Mouse (Mus musculus): ENCODE measurements at regions not wholly inside any gene's neighbourhood (a gene's known extent, or its start where the extent isn't known, plus 50 kb on each side); places are given as distances from the start of the nearest gene placed in this dataset.

GRCm38 (mm10) chr10:118605156-118605821, 164.4 kb downstream of the Ifng start:
- H3K4me2 ChIP-seq, result no peak overlapping the region
- no peaks in the 10 kb centered on the region for H3K27me3 ChIP-seq
- 91% methylated on average over 10 of the region's 10 CpGs for WGBS
- H3K4me3 ChIP-seq (replicated peaks), result no peak overlapping the region
- no peaks in the 10 kb centered on the region for H3K36me3 ChIP-seq
- H3K9me3 ChIP-seq (replicated peaks), result no peaks in the 10 kb centered on the region
- no peaks in the 10 kb centered on the region for H3K4me1 ChIP-seq
- H3K9ac ChIP-seq, result no peak overlapping the region
- H3K27ac ChIP-seq, result no peak overlapping the region
- ATAC-seq (replicated peaks; ENCODE audit: low FRiP score), result no peak

GRCm38 (mm10) chr10:118607418-118607817, 166.6 kb downstream of the Ifng start:
- no peak for ATAC-seq (replicated peaks; ENCODE audit: low FRiP score)
- Histone ChIP-seq H3K4me1 (no peaks in the 10 kb centered on the region), H3K9me3 (replicated peaks) (no peaks in the 10 kb centered on the region), H3K27ac (no peak overlapping the region), H3K9ac (no peak overlapping the region), H3K4me3 (replicated peaks) (no peak overlapping the region), H3K4me2 (no peak overlapping the region), H3K36me3 (no peaks in the 10 kb centered on the region), H3K27me3 (no peaks in the 10 kb centered on the region)
- whole genome bisulfite sequencing, result 88% methylated on average over 1 of the region's 1 CpGs

GRCm38 (mm10) chr10:118608376-118609145, 167.7 kb downstream of the Ifng start:
- Histone ChIP-seq H3K36me3 (no peaks in the 10 kb centered on the region), H3K4me1 (no peaks in the 10 kb centered on the region), H3K9ac (no peak overlapping the region), H3K9me3 (replicated peaks) (no peaks in the 10 kb centered on the region), H3K4me2 (no peak overlapping the region), H3K27me3 (no peaks in the 10 kb centered on the region), H3K4me3 (replicated peaks) (no peak overlapping the region), H3K27ac (no peak overlapping the region)
- ATAC-seq (replicated peaks; ENCODE audit: low FRiP score), result no peak
- 44% methylated on average over 4 of the region's 4 CpGs for WGBS

GRCm38 (mm10) chr10:118609157-118609556, 168.3 kb downstream of the Ifng start:
- no peaks in the 10 kb centered on the region for H3K27me3 ChIP-seq
- no peaks in the 10 kb centered on the region for H3K9me3 ChIP-seq (replicated peaks)
- no peaks in the 10 kb centered on the region for H3K4me1 ChIP-seq
- no peaks in the 10 kb centered on the region for H3K36me3 ChIP-seq
- H3K4me2 ChIP-seq, result no peak overlapping the region
- H3K9ac ChIP-seq, result no peak overlapping the region
- 75% methylated on average over 4 of the region's 4 CpGs for WGBS
- no peak for ATAC-seq (replicated peaks; ENCODE audit: low FRiP score)
- no peak overlapping the region for H3K4me3 ChIP-seq (replicated peaks)
- no peak overlapping the region for H3K27ac ChIP-seq

- no peak for ATAC-seq (replicated peaks; ENCODE audit: low FRiP score)
- no peaks in the 10 kb centered on the region for H3K36me3 ChIP-seq
- H3K9me3 ChIP-seq (replicated peaks), result no peaks in the 10 kb centered on the region
- H3K27ac ChIP-seq, result no peak overlapping the region
- no peaks in the 10 kb centered on the region for H3K4me1 ChIP-seq
- no peak overlapping the region for H3K9ac ChIP-seq
- WGBS, result 85% methylated on average over 7 of the region's 7 CpGs
- no peak overlapping the region for H3K4me2 ChIP-seq
- H3K27me3 ChIP-seq, result no peaks in the 10 kb centered on the region
- no peak overlapping the region for H3K4me3 ChIP-seq (replicated peaks)
Observed at GRCm38 (mm10) chr10:118610868-118611461, 170.1 kb downstream of the Ifng start.

GRCm38 (mm10) chr10:118612091-118612490, 171.2 kb downstream of the Ifng start:
- Histone ChIP-seq H3K36me3 (no peaks in the 10 kb centered on the region), H3K27ac (no peak overlapping the region), H3K9me3 (replicated peaks) (no peaks in the 10 kb centered on the region), H3K9ac (no peak overlapping the region), H3K4me2 (no peak overlapping the region), H3K4me1 (no peaks in the 10 kb centered on the region), H3K27me3 (no peaks in the 10 kb centered on the region), H3K4me3 (replicated peaks) (no peak overlapping the region)
- WGBS, result 87% methylated on average over 7 of the region's 7 CpGs
- ATAC-seq (replicated peaks; ENCODE audit: low FRiP score), result no peak

- Histone ChIP-seq H3K4me3 (replicated peaks) (no peak overlapping the region), H3K9me3 (replicated peaks) (no peaks in the 10 kb centered on the region), H3K36me3 (no peaks in the 10 kb centered on the region), H3K27ac (no peak overlapping the region), H3K4me1 (no peaks in the 10 kb centered on the region), H3K9ac (no peak overlapping the region), H3K4me2 (no peak overlapping the region), H3K27me3 (no peaks in the 10 kb centered on the region)
- WGBS, result 75% methylated on average over 14 of the region's 14 CpGs
- no peak for ATAC-seq (replicated peaks; ENCODE audit: low FRiP score)
Observed at GRCm38 (mm10) chr10:118613056-118613695, 172.3 kb downstream of the Ifng start.

GRCm38 (mm10) chr10:118614251-118614865, 173.5 kb downstream of the Ifng start:
- H3K27me3 ChIP-seq, result no peaks in the 10 kb centered on the region
- H3K4me2 ChIP-seq, result no peak overlapping the region
- ATAC-seq (replicated peaks; ENCODE audit: low FRiP score), result no peak
- H3K9me3 ChIP-seq (replicated peaks), result no peaks in the 10 kb centered on the region
- H3K9ac ChIP-seq, result no peak overlapping the region
- no peak overlapping the region for H3K27ac ChIP-seq
- H3K4me3 ChIP-seq (replicated peaks), result no peak overlapping the region
- H3K36me3 ChIP-seq, result no peaks in the 10 kb centered on the region
- WGBS, result 93% methylated on average over 6 of the region's 6 CpGs
- H3K4me1 ChIP-seq, result no peaks in the 10 kb centered on the region

- Histone ChIP-seq H3K9ac (no peak overlapping the region), H3K4me1 (no peaks in the 10 kb centered on the region), H3K4me2 (no peak overlapping the region), H3K4me3 (replicated peaks) (no peak overlapping the region), H3K36me3 (no peaks in the 10 kb centered on the region), H3K27me3 (no peaks in the 10 kb centered on the region), H3K9me3 (replicated peaks) (no peaks in the 10 kb centered on the region), H3K27ac (no peak overlapping the region)
- no peak for ATAC-seq (replicated peaks; ENCODE audit: low FRiP score)
- 89% methylated on average over 10 of the region's 10 CpGs for WGBS
Observed at GRCm38 (mm10) chr10:118615131-118616020, 174.5 kb downstream of the Ifng start.

GRCm38 (mm10) chr10:118616031-118616615, 175.3 kb downstream of the Ifng start:
- Histone ChIP-seq H3K4me1 (no peaks in the 10 kb centered on the region), H3K27me3 (no peaks in the 10 kb centered on the region), H3K27ac (no peak overlapping the region), H3K4me3 (replicated peaks) (no peak overlapping the region), H3K4me2 (no peak overlapping the region), H3K9me3 (replicated peaks) (no peaks in the 10 kb centered on the region), H3K36me3 (no peaks in the 10 kb centered on the region), H3K9ac (no peak overlapping the region)
- 0 out of 2 replicates have a peak, but pooled peaks have one; percentile 25 for ATAC-seq (replicated peaks; ENCODE audit: low FRiP score)
- 81% methylated on average over 5 of the region's 5 CpGs for WGBS
